Mouse (Mus musculus) CH12.LX (cell line): ENCODE data around the gene Lmf1.

Experiments used
- CHD1 ChIP-seq: IDR thresholded peaks from 2 replicates; pipeline ENCODE4 v1.6.1; 2012; ENCODE audit warnings: low read depth, low read length, improper control_type of control experiment, inconsistent platforms
- E2F4 ChIP-seq: IDR thresholded peaks from 2 replicates; pipeline ENCODE4 v1.6.1; 2011; ENCODE audit warnings: low read depth, low read length, improper control_type of control experiment; ENCODE audit not compliant: insufficient replicate concordance
- POLR2A ChIP-seq: IDR thresholded peaks from 2 replicates; pipeline ENCODE4 v1.6.1; 2011; ENCODE audit warnings: low read depth, mild to moderate bottlenecking, improper control_type of control experiment, low read length
- TCF12 ChIP-seq: IDR thresholded peaks from 2 replicates; pipeline ENCODE4 v1.6.1; 2014; ENCODE audit warnings: low read depth, mild to moderate bottlenecking, inconsistent platforms, low read length, improper control_type of control experiment

GRCm38 (mm10) chr17:25648678-25649216, 69.9 kb downstream of the Lmf1 start:
- TF ChIP-seq TCF12: no peak
- no peak for TF ChIP-seq E2F4
- TF ChIP-seq POLR2A: no peak
- TF ChIP-seq CHD1: no peak
